Mouse (Mus musculus): ENCODE results near the gene Socs7.

Gene Socs7

DNA sequence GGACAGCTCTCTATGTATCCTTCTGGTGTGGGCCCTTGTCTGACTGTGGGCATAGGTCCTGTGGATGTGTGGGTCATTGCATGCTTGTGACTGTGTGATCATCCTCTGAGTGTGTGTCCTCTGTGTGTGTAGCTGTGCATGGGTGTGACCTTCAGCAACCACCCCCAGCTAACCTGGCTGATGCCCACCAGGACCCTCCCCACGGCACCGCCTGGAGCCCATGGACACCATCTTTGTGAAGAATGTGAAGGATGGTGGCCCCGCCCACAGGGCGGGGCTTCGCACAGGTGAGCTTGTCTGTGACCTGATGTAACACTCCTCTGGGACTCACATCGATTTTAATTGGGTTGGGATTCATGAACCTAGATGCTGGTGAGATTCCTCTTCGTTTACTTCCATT lies 85.6 kb downstream of the Socs7 start:
- DNase-seq, result no peak

All from kidney, postnatal 4 days (tissue).